Mouse (Mus musculus) ES-Bruce4 (cell line): ENCODE results near the gene Amotl2.

ENCODE experiments used
- CTCF ChIP-seq: IDR thresholded peaks from one replicate; pipeline ENCODE4 v1.8.1; 2011; ENCODE audit warnings: low read depth, low read length
- EP300 ChIP-seq: IDR thresholded peaks from 2 replicates; pipeline ENCODE4 v1.6.1; 2011; ENCODE audit warnings: low read depth, low read length; ENCODE audit not compliant: insufficient read depth
- POLR2A ChIP-seq: IDR thresholded peaks from one replicate; pipeline ENCODE4 v1.8.1; 2011; ENCODE audit warnings: low read length; ENCODE audit not compliant: insufficient read depth

GRCm38 (mm10) chr9:102733999-102734738 lies 17.7 kb downstream of the Amotl2 start:
- no peak for TF ChIP-seq POLR2A
- TF ChIP-seq CTCF: no peak
- TF ChIP-seq EP300: no peak
